Mouse (Mus musculus) ES-Bruce4 (cell line): ENCODE measurements around the gene Gm11042. TPM values are rescaled to one million over a fixed set of nuclear protein-coding genes. Genes with fewer than 3 reads are reported as not detected.

Source experiments
- H3K27ac ChIP-seq: 2 replicates; pipeline ENCODE4 v1.5.1; 2012; ENCODE audit warnings: low read length, inconsistent platforms; ENCODE audit not compliant: insufficient read depth
- H3K27me3 ChIP-seq: 2 replicates; pipeline ENCODE4 v1.6.1; 2012; ENCODE audit warnings: mild to moderate bottlenecking, low read length, inconsistent platforms; ENCODE audit not compliant: control insufficient read depth, poor library complexity, insufficient read depth, severe bottlenecking
- H3K36me3 ChIP-seq: 2 replicates; pipeline ENCODE4 v1.6.1; 2012; ENCODE audit warnings: inconsistent platforms, mild to moderate bottlenecking, low read length, moderate library complexity; ENCODE audit not compliant: control insufficient read depth, poor library complexity, insufficient read depth, severe bottlenecking
- H3K4me1 ChIP-seq: one replicate; pipeline ENCODE4 v1.8.1; 2011; ENCODE audit warnings: low read length; ENCODE audit not compliant: control insufficient read depth, insufficient read depth
- H3K4me3 ChIP-seq: 2 replicates; pipeline ENCODE4 v1.5.1; 2011; ENCODE audit warnings: low read depth, mild to moderate bottlenecking, low read length
- H3K9ac ChIP-seq: 2 replicates; pipeline ENCODE4 v1.6.1; 2012; ENCODE audit warnings: low read depth, mild to moderate bottlenecking, inconsistent platforms; ENCODE audit not compliant: poor library complexity, severe bottlenecking
- H3K9me3 ChIP-seq: replicated peaks from 2 replicates; pipeline ENCODE4 v1.6.1; 2012; ENCODE audit warnings: mild to moderate bottlenecking, low read length, inconsistent platforms; ENCODE audit not compliant: control insufficient read depth, poor library complexity, insufficient read depth, severe bottlenecking
- CTCF ChIP-seq: IDR thresholded peaks from one replicate; pipeline ENCODE4 v1.8.1; 2011; ENCODE audit warnings: low read depth, low read length
- EP300 ChIP-seq: IDR thresholded peaks from 2 replicates; pipeline ENCODE4 v1.6.1; 2011; ENCODE audit warnings: low read depth, low read length; ENCODE audit not compliant: insufficient read depth
- POLR2A ChIP-seq: IDR thresholded peaks from one replicate; pipeline ENCODE4 v1.8.1; 2011; ENCODE audit warnings: low read length; ENCODE audit not compliant: insufficient read depth
- polyA plus RNA-seq: library from polyadenylated mRNA; stranded (reverse); fragments of >200 nt; gene quantifications from 2 replicates; pipeline ENCODE4 v1.2.4, GENCODE M21; 2011; ENCODE audit warnings: low read depth; ENCODE audit not compliant: missing spikeins, insufficient read depth, insufficient read length

The Gm11042 gene
- polyA plus RNA-seq, 1 experiment, result not detected

DNA sequence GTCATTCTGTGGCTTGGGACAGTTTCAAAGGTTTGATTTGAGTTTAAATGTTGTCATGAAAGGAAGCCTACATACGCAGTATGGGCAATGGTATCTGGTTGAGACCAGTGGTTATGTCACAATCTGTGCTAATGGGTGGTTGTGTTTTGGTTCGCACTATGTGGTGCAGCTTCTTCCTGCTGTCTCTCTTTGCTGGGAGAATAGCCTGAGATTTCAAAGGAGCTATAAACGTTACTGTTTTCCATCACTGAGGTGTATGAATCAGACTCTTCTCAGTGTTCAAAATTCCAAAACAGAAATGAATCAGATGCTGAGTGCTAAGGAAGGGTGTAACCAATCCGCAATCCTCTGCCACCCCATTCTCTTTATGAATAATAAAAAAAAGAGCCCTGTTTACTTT lies 49.1 kb downstream of the Gm11042 start:
- Histone ChIP-seq H3K9me3 (no peaks in the 10 kb centered on the region), H3K36me3 (no peaks in the 10 kb centered on the region), H3K27ac (no peak overlapping the region), H3K27me3 (no peaks in the 10 kb centered on the region), H3K4me3 (no peak overlapping the region), H3K9ac (no peak overlapping the region), H3K4me1 (no peaks in the 10 kb centered on the region)
- TF ChIP-seq CTCF, result no peak
- no peak for TF ChIP-seq EP300
- TF ChIP-seq POLR2A, result no peak
